Mouse (Mus musculus) MEL (cell line): ENCODE results near the gene Adamts7.

ENCODE experiments used
- CHD2 ChIP-seq: IDR thresholded peaks from 2 replicates; pipeline ENCODE4 v1.6.1; 2011; ENCODE audit warnings: low read length, improper control_type of control experiment
- CTCF ChIP-seq, 3 experiments: IDR thresholded peaks in 2 of 3; conservative IDR thresholded peaks in 1 of 3; 2 replicates each; pipeline ENCODE4 v1.5.1; 2011 to 2012; ENCODE audit warnings: low read length in 3 of 3, low read depth in 2 of 3, mild to moderate bottlenecking in 2 of 3, improper control_type of control experiment in 1 of 3, inconsistent platforms in 1 of 3, mixed read lengths in 1 of 3, moderate library complexity in 1 of 3; ENCODE audit not compliant: control insufficient read depth in 1 of 3, insufficient read depth in 1 of 3, poor library complexity in 1 of 3, severe bottlenecking in 1 of 3
- ELF1 ChIP-seq: IDR thresholded peaks from 2 replicates; pipeline ENCODE4 v1.6.1; 2014; ENCODE audit warnings: low read depth, mild to moderate bottlenecking, inconsistent platforms, low read length, improper control_type of control experiment, moderate library complexity
- EP300 ChIP-seq, 2 experiments: IDR thresholded peaks; 2 replicates each; pipeline ENCODE4 v1.6.1; 2011; ENCODE audit warnings: improper control_type of control experiment in 2 of 2, low read length in 2 of 2, low read depth in 1 of 2, mild to moderate bottlenecking in 1 of 2
- GATA1 ChIP-seq: IDR thresholded peaks from 2 replicates; pipeline ENCODE4 v1.6.1; 2011; ENCODE audit warnings: low read depth, low read length, improper control_type of control experiment
- HCFC1 ChIP-seq: IDR thresholded peaks from 2 replicates; pipeline ENCODE4 v1.6.1; 2012; ENCODE audit warnings: low read depth, mild to moderate bottlenecking, inconsistent platforms, low read length, improper control_type of control experiment, moderate library complexity
- MAX ChIP-seq: IDR thresholded peaks from 2 replicates; pipeline ENCODE4 v1.6.1; 2011; ENCODE audit warnings: low read length, improper control_type of control experiment
- MAZ ChIP-seq: IDR thresholded peaks from 2 replicates; pipeline ENCODE4 v1.6.1; 2012; ENCODE audit warnings: low read depth, mild to moderate bottlenecking, inconsistent platforms, low read length, improper control_type of control experiment
- NRF1 ChIP-seq: IDR thresholded peaks from 2 replicates; pipeline ENCODE4 v1.6.1; 2014; ENCODE audit warnings: low read depth, mild to moderate bottlenecking, inconsistent platforms, low read length, improper control_type of control experiment, moderate library complexity; ENCODE audit not compliant: poor library complexity, insufficient read depth, severe bottlenecking
- POLR2A ChIP-seq, 2 experiments: IDR thresholded peaks; 2 replicates each; pipeline ENCODE4 v1.6.1; 2011 to 2012; ENCODE audit warnings: low read length in 2 of 2, mild to moderate bottlenecking in 2 of 2, control low read depth in 1 of 2, improper control_type of control experiment in 1 of 2, low read depth in 1 of 2, moderate library complexity in 1 of 2; ENCODE audit not compliant: control insufficient read depth in 1 of 2, insufficient read depth in 1 of 2, poor library complexity in 1 of 2
- TBP ChIP-seq: IDR thresholded peaks from 2 replicates; pipeline ENCODE4 v1.8.0; 2011; ENCODE audit warnings: low read depth, low read length, improper control_type of control experiment
- USF2 ChIP-seq, 2 experiments: IDR thresholded peaks; 2 replicates each; pipeline ENCODE4 v1.6.1; 2011 to 2012; ENCODE audit warnings: improper control_type of control experiment in 2 of 2, low read length in 2 of 2, borderline replicate concordance in 1 of 2, inconsistent platforms in 1 of 2, low read depth in 1 of 2, mild to moderate bottlenecking in 1 of 2; ENCODE audit not compliant: insufficient read depth in 1 of 2

DNA sequence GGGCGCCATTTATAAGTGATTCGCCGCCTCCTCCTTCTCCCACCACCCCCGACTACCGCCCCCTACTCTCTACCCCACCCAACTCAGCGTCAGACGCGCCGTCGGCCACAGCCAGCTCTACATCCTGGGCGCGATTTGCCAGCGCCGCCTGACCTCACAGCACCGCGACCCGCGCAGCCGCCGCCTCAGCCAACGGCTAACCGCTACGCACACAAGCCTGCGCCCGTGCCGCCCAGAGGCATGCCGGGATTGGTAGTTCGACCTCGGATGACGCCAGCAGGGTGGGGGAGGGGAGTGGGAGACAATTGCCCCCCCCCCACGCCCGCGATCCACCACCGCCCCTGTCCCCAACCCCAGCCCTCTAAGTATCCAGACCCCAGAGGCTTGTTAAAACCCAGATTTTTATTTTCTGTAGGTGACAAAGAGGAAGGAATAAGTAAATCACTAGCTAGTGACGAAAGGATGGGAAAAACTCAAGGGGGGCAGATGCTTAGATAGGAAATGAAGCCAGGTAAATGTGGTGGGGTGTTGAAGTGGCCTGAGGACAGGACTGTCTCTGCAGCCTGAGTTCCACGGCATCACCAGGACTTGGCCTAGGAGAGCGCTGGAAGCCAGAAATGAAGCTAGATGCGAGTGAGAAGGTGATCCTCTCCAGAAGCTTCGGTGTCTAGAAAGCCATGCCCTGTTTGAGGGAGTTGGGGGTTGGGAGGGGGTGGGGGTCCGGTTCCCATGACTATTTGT is 48.1 kb upstream of the Adamts7 start, which contains the start of gene Morf4l1:
- TF ChIP-seq EP300 (IDR thresholded peaks at IDR 0.05; ENCODE audit: low read depth in 1 of 2, low read length in 2 of 2) (peak in 1 of 2 experiments; percentile 37; a peak in 1 of 4 replicates), CTCF (IDR thresholded peaks at IDR 0.05 in 2 of 3, conservative IDR thresholded peaks at IDR 0.05 in 1 of 3; ENCODE audit: control insufficient read depth in 1 of 3, insufficient read depth in 1 of 3, low read depth in 2 of 3, low read length in 3 of 3, poor library complexity in 1 of 3, severe bottlenecking in 1 of 3) (no peak), POLR2A (IDR thresholded peaks at IDR 0.05; ENCODE audit: control insufficient read depth in 1 of 2, insufficient read depth in 1 of 2, low read depth in 1 of 2, low read length in 2 of 2, poor library complexity in 1 of 2) (peak; percentile 5 to 42; a peak in 1 of 4 replicates), GATA1 (no peak), ELF1 (peak; percentile 68; the same call in 1 of the 2 replicates), TBP (0 out of 2 replicates have a peak, but pooled peaks have one; percentile 10), USF2 (IDR thresholded peaks at IDR 0.05; ENCODE audit: borderline replicate concordance in 1 of 2, insufficient read depth in 1 of 2, low read depth in 1 of 2, low read length in 2 of 2) (no peak), HCFC1 (peak; percentile 94), MAX (no peak; the same call in 1 of the 2 replicates), MAZ (peak; percentile 29), NRF1 (peak; percentile 73), CHD2 (peak; percentile 88)
